Mouse (Mus musculus): Measurements from ENCODE around the gene Gm9195. TPM values are rescaled to one million over a fixed set of nuclear protein-coding genes. Genes with fewer than 3 reads are reported as not detected.

Gene Gm9195
- total RNA-seq, 2 experiments from 2014 or later, result not detected

DNA sequence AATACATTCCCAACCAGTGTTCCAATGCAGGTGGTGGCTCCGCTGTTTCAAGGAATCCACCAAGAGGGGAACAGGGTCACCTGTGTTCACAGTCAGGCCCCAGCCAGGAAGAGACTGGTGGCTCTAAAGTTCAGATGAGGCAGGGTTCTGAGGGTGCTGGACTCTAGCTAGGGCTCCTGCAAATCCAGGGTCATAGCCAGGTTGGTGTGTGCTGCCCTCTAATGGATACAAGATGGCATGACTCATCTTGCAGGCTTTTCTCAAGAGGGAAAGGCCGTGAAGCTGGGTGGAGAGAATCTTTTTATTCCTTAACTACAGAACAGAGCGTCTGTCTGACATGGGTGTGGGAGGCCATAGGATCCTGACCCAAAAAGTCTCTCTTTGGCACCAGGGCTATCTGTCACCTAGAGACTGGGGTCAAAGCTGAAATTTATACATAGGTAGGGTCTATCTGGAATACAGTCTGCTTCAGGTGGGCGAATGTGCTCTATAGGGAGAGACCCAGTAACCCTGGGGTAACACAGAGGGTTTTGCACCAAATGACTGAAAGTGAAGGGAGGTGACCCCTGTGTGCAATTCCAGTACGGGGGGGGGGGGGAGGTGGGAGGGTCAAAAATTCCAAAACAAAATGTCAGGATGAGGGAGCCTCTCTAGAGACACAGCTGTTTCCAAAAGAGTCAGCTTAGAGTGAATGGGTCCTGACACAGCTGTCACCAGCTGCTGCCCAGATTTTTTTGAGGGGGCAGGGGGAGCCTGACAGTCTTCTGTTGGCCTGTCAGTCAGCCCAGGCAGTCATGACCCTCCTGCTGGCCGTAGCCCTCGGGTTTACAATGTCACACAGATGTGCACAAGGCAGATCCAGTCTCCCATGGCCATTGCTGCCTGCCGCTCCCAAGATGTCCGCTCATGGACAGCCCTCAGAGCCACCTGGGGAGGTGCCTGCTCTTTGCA lies 44.2 kb downstream of the Gm9195 start:
- DNase-seq, result no peak

DNA sequence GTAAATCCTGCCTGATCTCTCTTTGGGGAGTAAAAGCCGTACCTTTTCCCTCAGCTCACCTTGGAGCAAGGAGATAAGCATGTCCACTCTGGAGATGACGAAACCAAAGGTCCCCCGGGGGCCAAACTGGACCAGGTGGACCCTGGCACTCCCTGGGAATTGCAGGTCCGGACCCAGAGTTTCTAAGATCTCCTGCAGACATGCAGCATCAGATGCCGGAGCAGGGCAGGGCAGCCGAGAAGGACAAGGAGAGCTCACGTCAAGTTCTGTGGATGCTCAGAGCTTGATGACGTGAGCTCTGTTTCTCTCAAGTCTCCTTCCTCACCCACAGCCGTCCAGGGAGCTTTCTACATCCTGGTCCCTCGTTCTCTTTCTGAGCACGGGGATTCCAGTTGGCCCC lies 48.7 kb downstream of the Gm9195 start:
- DNase-seq, result no peak
- intact Hi-C loops (cut with DNase I; ENCODE audit: low total_unique reads), result no loop called here

More for the DNA sequence above, 44.2 kb downstream of the Gm9195 start:
- intact Hi-C loops (cut with DNase I; ENCODE audit: low total_unique reads), result no loop called here

DNA sequence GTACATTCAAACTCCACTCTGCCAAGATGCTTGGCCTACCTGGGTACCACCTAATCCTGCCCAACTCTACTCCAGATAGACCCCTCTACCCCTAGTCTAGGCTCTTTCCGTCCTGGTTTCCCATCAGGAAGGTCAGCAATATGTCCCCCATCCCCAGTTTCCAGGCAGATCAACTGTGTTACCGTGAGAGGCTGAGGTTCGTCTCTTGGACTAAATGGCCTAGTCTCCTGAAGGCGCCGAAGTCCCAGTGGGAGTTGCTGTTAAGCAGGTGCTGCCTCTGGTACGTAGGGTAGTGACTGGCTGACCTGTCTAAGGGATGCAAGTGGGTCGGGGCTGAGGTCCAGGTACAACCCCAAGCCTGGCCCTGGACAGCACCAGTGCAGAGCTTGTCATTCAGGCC lies 50.7 kb downstream of the Gm9195 start:
- intact Hi-C loops (cut with DNase I; ENCODE audit: low total_unique reads), result no loop called here
- DNase-seq, result no peak

DNA sequence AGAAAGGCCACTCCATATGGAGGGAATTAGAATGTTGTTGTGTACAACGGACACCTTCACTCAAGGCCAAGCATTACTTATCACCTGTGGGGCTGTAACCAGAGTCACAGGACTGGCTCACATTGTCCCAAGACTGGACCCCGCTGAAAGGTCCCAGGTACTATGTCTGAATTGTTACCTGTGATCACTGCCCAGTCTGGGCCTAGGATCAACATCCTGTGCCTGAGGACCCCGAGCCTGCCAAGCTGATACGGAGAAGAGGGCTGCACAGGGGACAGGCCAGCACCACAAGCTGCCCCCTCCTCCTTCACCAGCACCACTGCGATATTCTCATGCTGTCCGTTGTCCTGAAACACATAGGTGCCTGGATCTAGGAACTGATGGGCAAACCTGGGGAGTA lies 51.2 kb downstream of the Gm9195 start:
- DNase-seq, result no peak
- intact Hi-C loops (cut with DNase I; ENCODE audit: low total_unique reads), result no loop called here

DNA sequence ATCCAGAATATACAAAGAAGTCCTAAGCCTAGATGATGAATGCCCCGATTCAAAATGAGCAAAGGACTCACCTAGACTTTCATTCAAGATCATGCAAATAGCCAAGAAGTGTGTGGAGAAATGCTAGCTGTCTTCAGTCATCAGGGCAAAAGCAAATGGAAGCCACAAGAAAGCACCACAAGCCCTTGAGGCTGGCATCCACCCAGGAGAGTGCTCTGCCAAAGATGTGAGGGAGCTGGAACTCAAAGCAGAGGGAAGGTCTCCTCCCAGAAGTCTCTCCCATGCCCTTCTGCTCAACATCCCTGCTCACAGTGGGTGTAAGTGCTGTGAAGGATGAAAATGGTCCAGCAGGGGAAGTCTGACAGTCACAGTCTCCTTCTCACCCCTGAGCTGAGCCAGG lies 52.7 kb downstream of the Gm9195 start:
- DNase-seq, result no peak
- intact Hi-C loops (cut with DNase I; ENCODE audit: low total_unique reads), result no loop called here

DNA sequence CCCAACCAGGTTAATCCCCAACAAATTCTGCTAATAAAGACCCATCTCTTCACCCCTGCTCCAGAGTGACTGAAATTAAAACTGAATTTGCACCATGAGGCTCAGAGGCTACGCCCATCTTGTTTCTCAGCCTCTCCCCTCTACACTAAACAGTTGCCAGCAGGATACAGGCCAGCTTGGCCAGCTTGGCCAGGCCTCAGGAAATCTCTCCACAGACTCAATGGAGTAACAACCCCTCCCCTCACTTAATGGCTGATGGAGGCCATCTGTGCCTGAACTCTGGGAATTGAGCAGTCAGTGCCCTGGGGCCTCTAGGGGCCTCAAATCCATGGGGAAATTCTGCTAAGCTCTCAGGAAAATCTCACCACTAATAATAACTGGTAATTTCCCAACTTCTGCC lies 101.9 kb downstream of the Gm9195 start:
- DNase-seq, result peak; percentile 53
- intact Hi-C loops (cut with DNase I; ENCODE audit: low total_unique reads), result no loop called here

DNA sequence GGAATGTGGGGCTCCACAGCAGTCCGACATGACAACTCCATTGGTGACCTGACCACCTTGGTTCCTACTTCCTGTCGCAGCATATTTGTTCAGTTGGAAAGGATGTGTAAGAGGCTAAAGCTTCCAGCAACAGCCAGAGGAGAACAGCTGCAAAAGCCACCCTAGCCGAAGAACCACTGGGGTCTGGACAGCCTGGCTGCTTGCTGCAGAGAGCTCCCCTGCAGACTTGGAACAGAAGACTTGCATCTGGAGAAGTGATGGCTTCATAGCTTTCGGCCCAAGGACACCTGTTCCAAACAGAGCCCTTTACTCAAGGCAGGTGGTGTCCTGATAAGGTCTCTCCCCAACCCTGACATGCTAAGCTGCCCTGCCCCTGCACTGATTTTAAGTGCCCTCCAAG lies 102.3 kb downstream of the Gm9195 start:
- DNase-seq, result no peak
- intact Hi-C loops (cut with DNase I; ENCODE audit: low total_unique reads), result no loop called here

DNA sequence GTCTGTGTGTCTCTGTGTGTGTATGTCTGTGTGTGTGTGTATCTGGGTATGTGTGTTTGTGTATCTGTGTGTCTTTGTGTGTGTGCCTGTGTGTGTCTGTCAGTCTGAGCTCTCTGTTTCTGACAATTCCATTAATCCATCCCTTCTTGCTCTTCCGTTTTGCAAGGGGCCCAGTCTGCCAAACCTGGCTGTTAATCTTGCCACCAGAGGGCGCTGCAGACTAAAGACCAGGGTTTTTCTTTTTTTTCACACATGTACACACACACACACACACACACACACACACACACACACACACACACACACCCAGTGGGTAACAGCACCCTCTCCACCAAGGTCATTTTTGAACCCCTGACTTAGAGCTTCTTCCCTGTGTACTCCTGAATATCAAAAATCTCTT lies 114.4 kb downstream of the Gm9195 start:
- peak; percentile 24 for DNase-seq
- intact Hi-C loops (cut with DNase I; ENCODE audit: low total_unique reads), result no loop called here

Other genes with a start within 250 kb of the Gm9195 start
- 1 to 10 TPM; 8.0 to 9.0 TPM for gene Fndc3a, start 218.2 kb upstream of the Gm9195 start, total RNA-seq (2021)